Mouse (Mus musculus): ENCODE measurements at regions not wholly inside any gene's neighbourhood (a gene's known extent, or its start where the extent isn't known, plus 50 kb on each side); places are given as distances from the start of the nearest gene placed in this dataset.
"Not testable (repeated sequence)": the region's sequence is repeated elsewhere in the genome, so short reads cannot be mapped to it uniquely, and the experiment has no call there.

DNA sequence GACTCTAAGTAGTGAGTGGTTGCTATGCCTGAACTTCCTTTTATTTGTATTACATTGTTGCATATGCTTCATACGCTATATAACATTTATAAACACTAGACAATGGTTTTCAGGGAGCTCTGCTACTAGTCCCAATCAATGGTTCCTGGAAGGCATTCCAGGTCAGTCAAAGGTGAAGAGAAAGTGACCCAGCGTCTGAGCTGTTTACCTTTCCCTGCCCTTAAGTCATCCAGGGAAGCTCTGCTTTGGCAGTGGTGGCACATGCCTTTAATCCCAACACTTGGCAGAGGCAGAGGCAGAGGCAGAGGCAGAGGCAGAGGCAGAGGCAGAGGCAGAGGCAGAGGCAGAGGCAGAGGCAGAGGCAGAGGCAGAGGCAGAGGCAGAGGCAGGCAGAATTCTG is 76.5 kb upstream of the Mpdz start:
- not testable (repeated sequence) for DNase-seq (ENCODE audit: low spot score in 2 of 2)

DNA sequence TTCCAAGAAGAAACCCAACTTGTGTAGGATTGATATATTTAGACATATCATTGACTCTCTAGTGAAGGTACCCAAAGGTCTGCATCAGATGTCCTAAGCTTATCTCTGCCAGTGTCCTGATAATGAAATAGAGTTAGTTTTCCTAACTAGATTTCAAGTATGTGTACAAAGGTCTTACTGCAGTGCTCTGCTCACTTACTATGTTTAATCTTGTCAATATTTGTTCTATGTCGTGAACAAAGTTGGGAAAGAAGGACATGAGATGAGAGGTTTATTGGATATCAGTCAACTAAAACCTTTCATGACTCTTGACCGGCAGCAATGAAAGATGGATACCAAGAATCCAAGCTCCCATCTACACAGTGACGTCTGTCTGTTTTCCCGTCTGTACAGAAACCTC is 71.9 kb upstream of the Mpdz start:
- no peak for DNase-seq (ENCODE audit: low spot score in 2 of 2)

DNA sequence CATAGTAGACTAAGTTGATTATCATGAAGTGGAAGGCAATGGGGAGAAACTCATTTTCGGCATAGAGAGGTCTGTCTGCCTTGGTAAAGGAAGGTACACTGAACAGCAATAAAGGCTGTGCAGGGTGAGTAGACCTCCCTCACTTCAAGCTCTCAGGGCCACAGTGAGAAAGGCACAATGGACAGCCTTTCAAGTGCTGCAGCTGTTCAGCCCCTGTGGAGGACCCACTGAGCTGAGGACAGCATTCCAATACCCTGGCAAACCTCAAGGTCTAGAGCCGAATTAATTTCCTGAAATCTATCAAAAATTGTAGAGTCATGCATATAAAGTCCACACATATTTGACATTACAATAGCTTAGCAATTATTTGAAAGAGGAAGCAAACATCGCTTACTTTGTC is 69.8 kb upstream of the Mpdz start:
- DNase-seq (ENCODE audit: low spot score in 2 of 2): no peak

DNA sequence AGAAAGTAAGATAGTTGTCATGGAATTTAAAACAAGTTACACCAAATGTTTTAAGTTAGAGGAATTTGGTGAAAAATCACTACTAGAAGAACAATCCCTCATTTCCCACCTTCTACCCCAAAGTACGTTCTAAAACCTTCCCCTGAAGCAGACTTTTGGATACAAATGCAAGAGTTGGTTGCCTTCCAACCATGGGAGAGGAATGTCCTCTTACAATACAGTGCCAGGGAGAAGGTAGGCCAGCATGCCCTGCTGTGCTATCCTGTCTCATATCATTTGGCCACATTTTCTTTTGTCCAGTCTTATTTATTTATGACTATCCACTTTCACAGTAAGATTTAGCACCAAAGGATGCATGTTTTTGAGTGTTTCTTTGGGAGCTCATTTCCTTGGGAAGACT is 66.2 kb upstream of the Mpdz start:
- DNase-seq (ENCODE audit: low spot score in 2 of 2): no peak

DNA sequence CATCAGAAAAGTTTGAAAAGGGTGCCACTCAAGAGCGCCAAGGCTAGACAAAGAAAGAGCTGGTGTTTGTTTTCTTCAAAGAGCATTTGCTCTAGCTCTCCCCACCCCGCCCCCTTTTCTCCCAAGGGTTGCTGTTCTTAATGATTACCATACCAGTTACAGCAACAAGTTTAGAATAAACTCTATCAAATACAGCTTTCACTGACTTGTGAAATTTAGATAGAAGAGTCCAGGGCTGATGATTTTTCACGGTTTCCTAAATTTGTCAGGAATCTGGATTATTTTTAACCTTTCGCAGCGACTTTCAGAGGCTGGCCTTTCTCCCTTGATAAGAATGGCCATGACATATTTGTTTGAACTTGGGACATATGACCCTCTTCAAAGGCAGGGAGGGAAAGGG is 64.2 kb upstream of the Mpdz start:
- no peak for DNase-seq (ENCODE audit: low spot score in 2 of 2)

DNA sequence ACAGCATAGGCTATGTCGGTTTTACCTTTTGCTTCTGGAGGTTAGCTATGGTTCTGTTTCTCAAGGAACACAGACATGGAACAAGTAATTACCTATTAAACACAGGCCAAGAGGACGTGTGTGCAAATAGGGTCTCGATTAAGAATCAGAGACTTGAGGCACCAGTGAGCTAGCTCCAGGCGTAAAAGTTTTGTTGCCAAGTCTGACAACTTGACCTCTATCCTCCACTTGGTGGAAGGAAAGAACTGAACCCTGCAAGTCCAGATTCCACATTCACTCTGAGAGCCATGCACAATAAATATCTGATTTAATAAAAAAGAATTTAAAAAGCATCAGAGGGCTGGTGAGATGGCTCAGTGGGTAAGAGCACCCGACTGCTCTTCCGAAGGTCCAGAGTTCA is 63.7 kb upstream of the Mpdz start:
- no peak for DNase-seq (ENCODE audit: low spot score in 2 of 2)

DNA sequence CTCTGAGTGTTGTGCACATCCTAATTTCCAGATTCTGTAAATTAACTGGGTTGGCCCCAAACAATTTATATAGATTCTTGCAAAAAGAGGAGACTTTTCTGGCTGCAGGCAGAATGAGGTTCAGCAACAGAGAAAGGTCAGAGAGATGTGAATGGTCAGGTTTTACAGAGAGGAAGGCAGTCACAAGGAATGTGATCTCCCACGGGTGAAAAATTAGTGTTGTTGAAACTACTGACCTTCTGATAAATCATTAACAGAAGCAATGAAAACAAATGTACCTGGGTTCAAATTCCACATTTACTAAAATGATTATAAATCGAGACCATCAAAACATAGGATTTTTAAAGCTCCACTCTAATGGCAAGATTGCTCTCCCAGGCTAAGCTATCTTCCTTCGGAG is 62.5 kb upstream of the Mpdz start:
- no peak for DNase-seq (ENCODE audit: low spot score in 2 of 2)

DNA sequence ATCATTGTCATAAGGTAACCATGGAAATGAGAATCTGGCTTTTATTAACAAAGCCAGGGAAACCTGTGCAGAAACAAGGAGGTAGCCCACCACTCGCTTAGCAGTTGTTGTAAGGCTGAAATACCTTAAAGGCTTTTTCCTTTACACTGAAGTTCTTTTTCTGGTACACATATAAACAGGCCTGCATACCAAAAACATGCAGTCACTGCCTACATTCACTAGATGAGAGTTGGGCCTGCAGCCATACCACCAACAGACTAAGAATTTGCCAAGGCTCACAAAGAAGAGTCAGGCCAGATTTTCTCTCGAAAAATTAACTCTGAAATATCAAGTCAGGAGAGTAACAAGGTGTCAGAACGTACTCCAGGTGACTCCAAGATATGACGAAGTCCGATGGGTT is 61.3 kb upstream of the Mpdz start:
- no peak for DNase-seq (ENCODE audit: low spot score in 2 of 2)

DNA sequence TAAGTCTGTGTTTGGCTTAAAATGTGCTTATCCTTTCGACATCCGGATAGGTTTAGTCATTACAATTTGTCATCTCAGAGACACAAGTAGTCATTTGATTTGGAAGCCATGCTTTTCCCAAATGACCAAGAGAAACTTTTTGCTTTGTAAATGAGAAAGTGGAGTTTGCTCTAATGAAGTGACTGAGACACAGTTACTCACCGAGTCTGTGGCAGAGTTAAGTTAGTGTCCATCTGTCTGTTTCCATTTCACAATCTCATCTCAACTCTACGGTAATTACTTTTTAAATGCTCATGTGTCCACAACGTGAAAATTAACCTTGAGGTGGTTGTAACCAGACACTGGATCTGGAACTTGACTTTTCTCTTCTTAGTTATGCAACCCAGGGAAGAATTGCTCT is 59.2 kb upstream of the Mpdz start:
- DNase-seq (ENCODE audit: low spot score in 2 of 2): no peak

DNA sequence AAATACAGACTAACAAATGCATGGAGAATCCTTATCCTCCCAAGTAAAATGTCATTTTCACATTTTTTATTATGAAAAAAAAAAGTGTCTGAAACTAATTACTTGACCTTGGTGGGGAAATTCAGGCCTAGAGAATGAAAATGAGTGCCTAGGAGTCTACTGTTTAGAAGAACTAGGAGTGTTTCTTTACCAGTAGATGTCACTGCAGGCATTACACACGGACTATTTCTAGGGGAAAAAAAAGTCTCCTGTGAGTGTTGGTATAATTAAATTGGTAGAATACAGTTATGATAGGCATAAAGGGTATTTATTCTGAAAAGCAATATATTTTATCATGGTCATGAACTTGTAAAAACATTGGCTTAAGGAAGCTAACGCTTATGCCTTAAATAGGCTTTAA is 55.5 kb upstream of the Mpdz start:
- no peak for DNase-seq (ENCODE audit: low spot score in 2 of 2)

DNA sequence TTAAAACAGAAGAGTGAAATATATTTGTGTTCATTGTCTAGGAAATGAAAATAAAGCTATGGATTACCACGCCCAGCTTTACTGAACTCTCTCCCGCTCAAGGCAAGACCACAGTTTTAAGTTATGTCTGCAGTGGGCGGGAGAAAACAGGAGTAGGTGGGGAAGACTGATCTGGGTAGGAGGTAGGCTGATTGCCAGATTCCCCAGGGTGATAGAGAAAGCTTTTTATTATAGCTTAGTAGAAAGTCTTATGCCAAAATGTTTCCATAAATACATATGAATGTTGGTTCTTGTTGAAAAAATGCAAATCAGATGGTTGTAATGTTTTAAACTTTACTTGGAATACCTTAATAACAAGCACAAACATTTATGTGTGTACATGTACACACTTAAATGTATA is 50.2 kb upstream of the Mpdz start:
- DNase-seq (ENCODE audit: low spot score in 2 of 2): no peak

Data from right cerebral cortex, postnatal 10 days (tissue).